Mouse (Mus musculus): Measurements from ENCODE around the gene Nacc2. TPM values are rescaled to one million over a fixed set of nuclear protein-coding genes. Genes with fewer than 3 reads are reported as not detected.

The Nacc2 gene
- polyA plus RNA-seq, 1 experiment from 2014 or later = 10.4 TPM

GRCm38 (mm10) chr2:26048816-26049215 is 74.2 kb downstream of the Nacc2 start:
- no peak overlapping the region for H3K27ac ChIP-seq (ENCODE audit: low read length)
- no peak overlapping the region for H3K9ac ChIP-seq (replicated peaks; ENCODE audit: low read depth, low read length)
- H3K4me1 ChIP-seq (ENCODE audit: control insufficient read depth, insufficient read depth, low read length) = 0 out of 2 replicates have a peak, but pooled peaks cover 3% of the 10 kb centered on the region
- H3K4me2 ChIP-seq (replicated peaks; ENCODE audit: low read depth, low read length) = no peak overlapping the region
- H3K9me3 ChIP-seq (ENCODE audit: control insufficient read depth, low read depth, low read length) = no peaks in the 10 kb centered on the region
- WGBS = 37% methylated on average over 5 of the region's 5 CpGs
- no peak for ATAC-seq (ENCODE audit: insufficient number of reproducible peaks, insufficient read depth, low FRiP score, low read depth)
- no peaks in the 10 kb centered on the region for H3K27me3 ChIP-seq (ENCODE audit: control insufficient read depth, insufficient read depth, low read length)
- H3K4me3 ChIP-seq (ENCODE audit: low read depth, low read length) = no peak overlapping the region
- no peaks in the 10 kb centered on the region for H3K36me3 ChIP-seq (ENCODE audit: control insufficient read depth, insufficient read depth, low read length)

GRCm38 (mm10) chr2:26044216-26044615 is 78.8 kb downstream of the Nacc2 start:
- 75% methylated on average over 9 of the region's 9 CpGs for WGBS
- H3K4me1 ChIP-seq (ENCODE audit: control insufficient read depth, insufficient read depth, low read length) = peaks cover 6% of the 10 kb centered on the region; the same call in 1 of the 2 replicates
- H3K27me3 ChIP-seq (ENCODE audit: control insufficient read depth, insufficient read depth, low read length) = no peaks in the 10 kb centered on the region
- no peak overlapping the region for H3K4me3 ChIP-seq (ENCODE audit: low read depth, low read length)
- H3K9ac ChIP-seq (replicated peaks; ENCODE audit: low read depth, low read length) = no peak overlapping the region
- H3K4me2 ChIP-seq (replicated peaks; ENCODE audit: low read depth, low read length) = no peak overlapping the region
- no peaks in the 10 kb centered on the region for H3K36me3 ChIP-seq (ENCODE audit: control insufficient read depth, insufficient read depth, low read length)
- no peak for ATAC-seq (ENCODE audit: insufficient number of reproducible peaks, insufficient read depth, low FRiP score, low read depth)
- no peak overlapping the region for H3K27ac ChIP-seq (ENCODE audit: low read length)
- H3K9me3 ChIP-seq (ENCODE audit: control insufficient read depth, low read depth, low read length) = no peaks in the 10 kb centered on the region

- ATAC-seq (ENCODE audit: insufficient number of reproducible peaks, insufficient read depth, low FRiP score, low read depth) = no peak
- no peak overlapping the region for H3K9ac ChIP-seq (replicated peaks; ENCODE audit: low read depth, low read length)
- H3K4me3 ChIP-seq (ENCODE audit: low read depth, low read length) = no peak overlapping the region
- no peak overlapping the region for H3K4me2 ChIP-seq (replicated peaks; ENCODE audit: low read depth, low read length)
- peaks cover 6% of the 10 kb centered on the region; the same call in 1 of the 2 replicates for H3K4me1 ChIP-seq (ENCODE audit: control insufficient read depth, insufficient read depth, low read length)
- no peak overlapping the region for H3K27ac ChIP-seq (ENCODE audit: low read length)
- WGBS = 84% methylated on average over 3 of the region's 3 CpGs
- H3K27me3 ChIP-seq (ENCODE audit: control insufficient read depth, insufficient read depth, low read length) = no peaks in the 10 kb centered on the region
- no peaks in the 10 kb centered on the region for H3K9me3 ChIP-seq (ENCODE audit: control insufficient read depth, low read depth, low read length)
- no peaks in the 10 kb centered on the region for H3K36me3 ChIP-seq (ENCODE audit: control insufficient read depth, insufficient read depth, low read length)
These were observed 80.4 kb downstream of the Nacc2 start for GRCm38 (mm10) chr2:26042603-26043002.

- Histone ChIP-seq H3K9ac (replicated peaks; ENCODE audit: low read depth, low read length) (no peak overlapping the region), H3K36me3 (ENCODE audit: control insufficient read depth, insufficient read depth, low read length) (no peaks in the 10 kb centered on the region)
These were observed 81.7 kb downstream of the Nacc2 start for GRCm38 (mm10) chr2:26041163-26041810.

GRCm38 (mm10) chr2:26039951-26040350 is 83.1 kb downstream of the Nacc2 start:
- Histone ChIP-seq H3K4me2 (replicated peaks; ENCODE audit: low read depth, low read length) (no peak overlapping the region), H3K27ac (ENCODE audit: low read length) (no peak overlapping the region), H3K4me3 (ENCODE audit: low read depth, low read length) (no peak overlapping the region), H3K4me1 (ENCODE audit: control insufficient read depth, insufficient read depth, low read length) (peaks cover 6% of the 10 kb centered on the region; the same call in 1 of the 2 replicates), H3K27me3 (ENCODE audit: control insufficient read depth, insufficient read depth, low read length) (no peaks in the 10 kb centered on the region), H3K36me3 (ENCODE audit: control insufficient read depth, insufficient read depth, low read length) (no peaks in the 10 kb centered on the region), H3K9ac (replicated peaks; ENCODE audit: low read depth, low read length) (no peak overlapping the region), H3K9me3 (ENCODE audit: control insufficient read depth, low read depth, low read length) (no peaks in the 10 kb centered on the region)
- WGBS = 55% methylated on average over 14 of the region's 14 CpGs
- ATAC-seq (ENCODE audit: insufficient number of reproducible peaks, insufficient read depth, low FRiP score, low read depth) = no peak

More at GRCm38 (mm10) chr2:26041163-26041810, 81.7 kb downstream of the Nacc2 start:
- Histone ChIP-seq H3K27ac (ENCODE audit: low read length) (peak overlapping the region; percentile 11; the same call in 1 of the 2 replicates), H3K4me3 (ENCODE audit: low read depth, low read length) (no peak overlapping the region), H3K9me3 (ENCODE audit: control insufficient read depth, low read depth, low read length) (no peaks in the 10 kb centered on the region), H3K4me2 (replicated peaks; ENCODE audit: low read depth, low read length) (no peak overlapping the region), H3K4me1 (ENCODE audit: control insufficient read depth, insufficient read depth, low read length) (peaks cover 6% of the 10 kb centered on the region; the same call in 1 of the 2 replicates), H3K27me3 (ENCODE audit: control insufficient read depth, insufficient read depth, low read length) (no peaks in the 10 kb centered on the region)
- ATAC-seq (ENCODE audit: insufficient number of reproducible peaks, insufficient read depth, low FRiP score, low read depth) = no peak
- WGBS = 33% methylated on average over 14 of the region's 14 CpGs

- Histone ChIP-seq H3K36me3 (ENCODE audit: control insufficient read depth, insufficient read depth, low read length) (no peaks in the 10 kb centered on the region), H3K4me2 (replicated peaks; ENCODE audit: low read depth, low read length) (no peak overlapping the region), H3K27me3 (ENCODE audit: control insufficient read depth, insufficient read depth, low read length) (no peaks in the 10 kb centered on the region), H3K27ac (ENCODE audit: low read length) (no peak overlapping the region), H3K9ac (replicated peaks; ENCODE audit: low read depth, low read length) (no peak overlapping the region), H3K4me1 (ENCODE audit: control insufficient read depth, insufficient read depth, low read length) (peaks cover 6% of the 10 kb centered on the region; the same call in 1 of the 2 replicates), H3K9me3 (ENCODE audit: control insufficient read depth, low read depth, low read length) (no peaks in the 10 kb centered on the region), H3K4me3 (ENCODE audit: low read depth, low read length) (no peak overlapping the region)
- 25% methylated on average over 6 of the region's 6 CpGs for WGBS
- no peak for ATAC-seq (ENCODE audit: insufficient number of reproducible peaks, insufficient read depth, low FRiP score, low read depth)
These were observed 85.6 kb downstream of the Nacc2 start for GRCm38 (mm10) chr2:26037386-26037785.

GRCm38 (mm10) chr2:26034344-26035050 is 88.5 kb downstream of the Nacc2 start:
- H3K4me3 ChIP-seq (ENCODE audit: low read depth, low read length) = no peak overlapping the region
- no peak overlapping the region for H3K9ac ChIP-seq (replicated peaks; ENCODE audit: low read depth, low read length)
- no peaks in the 10 kb centered on the region for H3K4me1 ChIP-seq (ENCODE audit: control insufficient read depth, insufficient read depth, low read length)
- WGBS = 73% methylated on average over 15 of the region's 15 CpGs
- H3K9me3 ChIP-seq (ENCODE audit: control insufficient read depth, low read depth, low read length) = no peaks in the 10 kb centered on the region
- H3K27me3 ChIP-seq (ENCODE audit: control insufficient read depth, insufficient read depth, low read length) = no peaks in the 10 kb centered on the region
- no peak overlapping the region for H3K27ac ChIP-seq (ENCODE audit: low read length)
- no peaks in the 10 kb centered on the region for H3K36me3 ChIP-seq (ENCODE audit: control insufficient read depth, insufficient read depth, low read length)
- no peak for ATAC-seq (ENCODE audit: insufficient number of reproducible peaks, insufficient read depth, low FRiP score, low read depth)
- H3K4me2 ChIP-seq (replicated peaks; ENCODE audit: low read depth, low read length) = no peak overlapping the region

- Histone ChIP-seq H3K27ac (ENCODE audit: low read length) (no peak overlapping the region), H3K9ac (replicated peaks; ENCODE audit: low read depth, low read length) (no peak overlapping the region), H3K4me1 (ENCODE audit: control insufficient read depth, insufficient read depth, low read length) (no peaks in the 10 kb centered on the region), H3K36me3 (ENCODE audit: control insufficient read depth, insufficient read depth, low read length) (no peaks in the 10 kb centered on the region), H3K4me3 (ENCODE audit: low read depth, low read length) (no peak overlapping the region), H3K4me2 (replicated peaks; ENCODE audit: low read depth, low read length) (no peak overlapping the region), H3K9me3 (ENCODE audit: control insufficient read depth, low read depth, low read length) (no peaks in the 10 kb centered on the region), H3K27me3 (ENCODE audit: control insufficient read depth, insufficient read depth, low read length) (no peaks in the 10 kb centered on the region)
- ATAC-seq (ENCODE audit: insufficient number of reproducible peaks, insufficient read depth, low FRiP score, low read depth) = no peak
- 38% methylated on average over 3 of the region's 3 CpGs for WGBS
These were observed 92.7 kb downstream of the Nacc2 start for GRCm38 (mm10) chr2:26030288-26030687.
